Mouse (Mus musculus) cortical plate, adult 2 months (tissue): Measurements from ENCODE around the gene Map3k3.

Experiments
- CTCF ChIP-seq: fragments of 200-500 bp; IDR thresholded peaks from 2 replicates; pipeline ENCODE4 v1.5.1; 2011; ENCODE audit warnings: mild to moderate bottlenecking, control low read depth, low read length; ENCODE audit not compliant: insufficient read depth; ENCODE audit errors: extremely low read depth
- POLR2A ChIP-seq: fragments of 200-500 bp; IDR thresholded peaks from 2 replicates; pipeline ENCODE4 v1.6.1; 2011; ENCODE audit warnings: mild to moderate bottlenecking, low read length, control low read depth; ENCODE audit not compliant: insufficient read depth; ENCODE audit errors: extremely low read depth

GRCm38 (mm10) chr11:106159216-106159920, 75.0 kb downstream of the Map3k3 start:
- no peak for TF ChIP-seq POLR2A
- no peak for TF ChIP-seq CTCF
